In the genomic region with DNA sequence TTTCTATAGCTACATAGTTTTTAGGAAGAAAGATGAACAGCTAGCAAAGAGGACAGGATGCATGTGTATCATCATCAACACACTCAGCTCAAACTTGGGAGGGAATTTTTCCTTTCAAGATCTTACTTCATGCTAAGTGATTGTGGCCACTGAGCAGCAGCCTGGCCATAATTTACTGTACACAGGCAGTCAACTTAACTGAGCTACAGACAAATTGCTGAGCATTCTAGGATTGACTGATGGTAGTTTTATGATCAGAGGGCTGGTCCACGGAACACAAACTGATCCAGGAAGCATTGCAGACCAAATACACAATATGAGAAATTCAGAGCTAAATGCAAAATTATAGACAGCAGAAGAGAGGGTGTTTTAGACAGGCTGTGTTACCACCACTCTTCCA, we compare ENCODE assay signal across 11 mouse cellular contexts.
DNase-seq lines count a peak whose midpoint lies in the region; ATAC-seq lines count a peak whose summit lies in the region.
"Had no signal": no experiment of that assay in that cellular context is flagged by ENCODE, and none has a peak within 500 bp of the region (broad histone marks: within the 10 kb centered on the region; RNA-seq: fewer than 3 reads in every experiment).

No protein-coding gene starts in this region.

- DNase-seq in heart, adult 11 months, result peak; percentile 66
- no peak for DNase-seq in heart, postnatal 14 days
- DNase-seq in hindbrain, embryonic 11.5 days (ENCODE audit: low spot score), result no peak
- no peak for DNase-seq in neural tube, embryonic 10.5 days (ENCODE audit: extremely low spot score, low spot score)
- no peak for DNase-seq in Muller cell, postnatal 12 days (ENCODE audit: inconsistent ontology term)

- intact Hi-C loops in heart, postnatal 14 days (cut with DNase I), result no loop called here

- peaks cover 22% of the 10 kb centered on the region for H3K4me1 ChIP-seq in hindbrain, embryonic 15.5 days (replicated peaks)
- peaks cover 2% of the 10 kb centered on the region; the same call in 1 of the 2 replicates for H3K4me1 ChIP-seq in hindbrain, embryonic 11.5 days (replicated peaks; ENCODE audit: control insufficient read depth, insufficient read depth, low read length)
- H3K4me1 ChIP-seq in neural tube, embryonic 12.5 days, result peaks cover 21% of the 10 kb centered on the region
- peaks cover 19% of the 10 kb centered on the region for H3K4me1 ChIP-seq in neural tube, embryonic 15.5 days

- no peak overlapping the region for H3K4me3 ChIP-seq in hindbrain, embryonic 15.5 days
- H3K4me3 ChIP-seq in hindbrain, embryonic 11.5 days (ENCODE audit: low read depth, low read length), result no peak overlapping the region
- no peak overlapping the region for H3K4me3 ChIP-seq in neural tube, embryonic 12.5 days
- H3K4me3 ChIP-seq in neural tube, embryonic 15.5 days (replicated peaks), result no peak overlapping the region

- H3K36me3 ChIP-seq in hindbrain, embryonic 15.5 days, result no peaks in the 10 kb centered on the region
- H3K36me3 ChIP-seq in hindbrain, embryonic 11.5 days (ENCODE audit: control insufficient read depth, insufficient read depth, low read length), result no peaks in the 10 kb centered on the region
- H3K36me3 ChIP-seq in neural tube, embryonic 12.5 days, result no peaks in the 10 kb centered on the region
- no peaks in the 10 kb centered on the region for H3K36me3 ChIP-seq in neural tube, embryonic 15.5 days
- H3K36me3 ChIP-seq: embryonic facial prominence, embryonic 15.5 days had no signal

- H3K27me3 ChIP-seq in hindbrain, embryonic 15.5 days, result no peaks in the 10 kb centered on the region
- H3K27me3 ChIP-seq in hindbrain, embryonic 11.5 days (ENCODE audit: control insufficient read depth, insufficient read depth, low read length), result no peaks in the 10 kb centered on the region
- no peaks in the 10 kb centered on the region for H3K27me3 ChIP-seq in neural tube, embryonic 12.5 days (replicated peaks)
- no peaks in the 10 kb centered on the region for H3K27me3 ChIP-seq in neural tube, embryonic 15.5 days (replicated peaks)
- H3K27me3 ChIP-seq: embryonic facial prominence, embryonic 15.5 days had no signal

- peak overlapping the region; percentile 100 for H3K4me2 ChIP-seq in hindbrain, embryonic 15.5 days
- no peak overlapping the region; the same call in 1 of the 2 replicates for H3K4me2 ChIP-seq in hindbrain, embryonic 11.5 days (replicated peaks; ENCODE audit: low read depth, low read length)
- peak overlapping the region; percentile 22; the same call in 1 of the 2 replicates for H3K4me2 ChIP-seq in neural tube, embryonic 12.5 days (replicated peaks)
- H3K4me2 ChIP-seq in neural tube, embryonic 15.5 days, result peak overlapping the region; percentile 29

- peak overlapping the region; percentile 40; the same call in 1 of the 2 replicates for H3K27ac ChIP-seq in hindbrain, embryonic 15.5 days (replicated peaks)
- no peak overlapping the region for H3K27ac ChIP-seq in hindbrain, embryonic 11.5 days (ENCODE audit: low read depth, low read length)
- H3K27ac ChIP-seq in neural tube, embryonic 12.5 days, result no peak overlapping the region
- no peak overlapping the region; the same call in 1 of the 2 replicates for H3K27ac ChIP-seq in neural tube, embryonic 15.5 days (replicated peaks)
- H3K27ac ChIP-seq: embryonic facial prominence, embryonic 15.5 days; liver, embryonic 14.5 days had no signal

- no peaks in the 10 kb centered on the region for H3K9me3 ChIP-seq in hindbrain, embryonic 15.5 days
- H3K9me3 ChIP-seq in hindbrain, embryonic 11.5 days (ENCODE audit: control insufficient read depth, low read length), result no peaks in the 10 kb centered on the region
- no peaks in the 10 kb centered on the region for H3K9me3 ChIP-seq in neural tube, embryonic 12.5 days
- no peaks in the 10 kb centered on the region for H3K9me3 ChIP-seq in neural tube, embryonic 15.5 days (replicated peaks)
- H3K9me3 ChIP-seq: embryonic facial prominence, embryonic 15.5 days had no signal

- WGBS in hindbrain, embryonic 15.5 days, result 53% methylated on average over 1 of the region's 1 CpGs
- WGBS in hindbrain, embryonic 11.5 days, result 86% methylated on average over 1 of the region's 1 CpGs
- 32% methylated on average over 1 of the region's 1 CpGs for WGBS in neural tube, embryonic 12.5 days
- WGBS in neural tube, embryonic 15.5 days, result 26% methylated on average over 1 of the region's 1 CpGs

- no peak overlapping the region for H3K9ac ChIP-seq in hindbrain, embryonic 15.5 days
- no peak overlapping the region for H3K9ac ChIP-seq in hindbrain, embryonic 11.5 days (ENCODE audit: low read depth, low read length)
- no peak overlapping the region for H3K9ac ChIP-seq in neural tube, embryonic 12.5 days
- H3K9ac ChIP-seq in neural tube, embryonic 15.5 days (replicated peaks), result 0 out of 2 replicates have a peak overlapping the region, but pooled peaks have one; percentile 14
- H3K9ac ChIP-seq: embryonic facial prominence, embryonic 15.5 days; liver, embryonic 14.5 days had no signal

- ATAC-seq in hindbrain, embryonic 15.5 days (ENCODE audit: low FRiP score, low read depth), result no peak
- no peak for ATAC-seq in hindbrain, embryonic 11.5 days (ENCODE audit: low FRiP score)
- no peak for ATAC-seq in neural tube, embryonic 12.5 days (ENCODE audit: low FRiP score, low read depth)
- no peak for ATAC-seq in neural tube, embryonic 15.5 days (ENCODE audit: low FRiP score)
- ATAC-seq: CD4-positive, CD25-positive, alpha-beta regulatory T cell, adult 4 months had no signal
